Mouse (Mus musculus) CH12.LX (cell line): ENCODE data around the gene Rps6ka2. TPM values are rescaled to one million over a fixed set of nuclear protein-coding genes. Genes with fewer than 3 reads are reported as not detected.
A peak's percentile ranks its signal among the peaks of the same experiment; 100 is the strongest.

Experiments
- DNase-seq: peaks from one replicate; pipeline ENCODE4 v3.0.0-alpha.2; 2013; ENCODE audit errors: extremely low read depth
- H3K27ac ChIP-seq: 2 replicates; pipeline ENCODE4 v1.5.1; 2012; ENCODE audit warnings: low read depth, mild to moderate bottlenecking, control low read depth, moderate library complexity; ENCODE audit not compliant: insufficient read depth
- H3K27me3 ChIP-seq: replicated peaks from 2 replicates; pipeline ENCODE3; 2012; ENCODE audit warnings: inconsistent platforms
- H3K36me3 ChIP-seq, 2 experiments: replicated peaks in 1 of 2; 2 replicates each; pipeline versions ENCODE3 to v1.6.1; 2012; ENCODE audit warnings: inconsistent platforms in 1 of 2, low read length in 1 of 2, mild to moderate bottlenecking in 1 of 2, mixed read lengths in 1 of 2, moderate library complexity in 1 of 2; ENCODE audit not compliant: control insufficient read depth in 1 of 2, insufficient read depth in 1 of 2
- H3K4me1 ChIP-seq, 2 experiments: 2 replicates each; pipeline ENCODE4 v1.6.1; 2012; ENCODE audit warnings: inconsistent platforms in 1 of 2, moderate library complexity in 1 of 2; ENCODE audit not compliant: insufficient read depth in 2 of 2, control insufficient read depth in 1 of 2
- H3K4me2 ChIP-seq: 2 replicates; pipeline ENCODE4 v1.6.1; 2012; ENCODE audit warnings: low read depth, mild to moderate bottlenecking, control low read depth; ENCODE audit not compliant: poor library complexity, insufficient read depth, severe bottlenecking
- H3K4me3 ChIP-seq, 3 experiments: fragments of 150-350 bp in 1 of 3; sonication (generic) in 1 of 3; replicated peaks in 1 of 3; 2 replicates each; pipeline versions ENCODE3 to v1.5.1; 2011 to 2012; ENCODE audit warnings: low read depth in 2 of 3, low read length in 2 of 3, mild to moderate bottlenecking in 2 of 3, moderate library complexity in 2 of 3, control low read depth in 1 of 3, improper control_type of control experiment in 1 of 3, inconsistent platforms in 1 of 3, mixed read lengths in 1 of 3; ENCODE audit not compliant: poor library complexity in 1 of 3
- H3K79me2 ChIP-seq: replicated peaks from 2 replicates; pipeline ENCODE4 v1.6.1; 2012; ENCODE audit warnings: mild to moderate bottlenecking, moderate library complexity; ENCODE audit not compliant: control insufficient read depth, poor library complexity, insufficient read depth, severe bottlenecking; ENCODE audit errors: extremely low read depth
- H3K9ac ChIP-seq: 2 replicates; pipeline ENCODE4 v1.6.1; 2012; ENCODE audit warnings: low read depth, mild to moderate bottlenecking, control low read depth, moderate library complexity; ENCODE audit not compliant: insufficient read depth
- H3K9me3 ChIP-seq: replicated peaks from 2 replicates; pipeline ENCODE3; 2012; ENCODE audit warnings: low read length, inconsistent platforms, mixed read lengths
- CHD1 ChIP-seq: IDR thresholded peaks from 2 replicates; pipeline ENCODE4 v1.6.1; 2012; ENCODE audit warnings: low read depth, low read length, improper control_type of control experiment, inconsistent platforms
- CHD2 ChIP-seq: IDR thresholded peaks from 2 replicates; pipeline ENCODE4 v1.6.1; 2011; ENCODE audit warnings: low read length, improper control_type of control experiment
- CTCF ChIP-seq, 2 experiments: IDR thresholded peaks in 1 of 2; conservative IDR thresholded peaks in 1 of 2; 2 replicates each; pipeline ENCODE4 v1.5.1; 2011 to 2012; ENCODE audit warnings: low read depth in 2 of 2, low read length in 2 of 2, improper control_type of control experiment in 1 of 2, inconsistent platforms in 1 of 2, mild to moderate bottlenecking in 1 of 2, moderate library complexity in 1 of 2
- E2F4 ChIP-seq: IDR thresholded peaks from 2 replicates; pipeline ENCODE4 v1.6.1; 2011; ENCODE audit warnings: low read depth, low read length, improper control_type of control experiment; ENCODE audit not compliant: insufficient replicate concordance
- EP300 ChIP-seq: IDR thresholded peaks from 2 replicates; pipeline ENCODE4 v1.6.1; 2011; ENCODE audit warnings: low read length, improper control_type of control experiment
- ETS1 ChIP-seq: conservative IDR thresholded peaks from 2 replicates; pipeline ENCODE4 v1.6.1; 2012; ENCODE audit warnings: low read depth, mild to moderate bottlenecking, inconsistent platforms, low read length, improper control_type of control experiment, moderate library complexity
- JUN ChIP-seq: IDR thresholded peaks from 2 replicates; pipeline ENCODE4 v1.6.1; 2011; ENCODE audit warnings: low read depth, mild to moderate bottlenecking, low read length, improper control_type of control experiment, moderate library complexity; ENCODE audit not compliant: insufficient read depth
- KAT2A ChIP-seq: IDR thresholded peaks from 2 replicates; pipeline ENCODE4 v1.6.1; 2012; ENCODE audit warnings: low read length, improper control_type of control experiment, inconsistent platforms; ENCODE audit not compliant: insufficient replicate concordance
- MAFK ChIP-seq: IDR thresholded peaks from 2 replicates; pipeline ENCODE4 v1.6.1; 2011; ENCODE audit warnings: low read length, improper control_type of control experiment; ENCODE audit not compliant: insufficient replicate concordance
- MYC ChIP-seq: IDR thresholded peaks from 2 replicates; pipeline ENCODE4 v1.6.1; 2011; ENCODE audit warnings: low read depth, mild to moderate bottlenecking, improper control_type of control experiment, low read length
- NRF1 ChIP-seq: IDR thresholded peaks from 2 replicates; pipeline ENCODE4 v1.6.1; 2014; ENCODE audit warnings: low read depth, mild to moderate bottlenecking, inconsistent platforms, low read length, improper control_type of control experiment, moderate library complexity
- POLR2AphosphoS2 ChIP-seq: IDR thresholded peaks from 2 replicates; pipeline ENCODE4 v1.6.1; 2011; ENCODE audit warnings: low read depth, low read length, improper control_type of control experiment
- RAD21 ChIP-seq: IDR thresholded peaks from 2 replicates; pipeline ENCODE4 v1.6.1; 2011; ENCODE audit warnings: low read depth, mild to moderate bottlenecking, low read length, improper control_type of control experiment, moderate library complexity
- RCOR1 ChIP-seq: conservative IDR thresholded peaks from 2 replicates; pipeline ENCODE4 v1.6.1; 2012; ENCODE audit warnings: low read depth, mild to moderate bottlenecking, inconsistent platforms, low read length, improper control_type of control experiment
- SMC3 ChIP-seq: IDR thresholded peaks from 2 replicates; pipeline ENCODE4 v1.6.1; 2011; ENCODE audit warnings: low read depth, low read length, improper control_type of control experiment
- TBP ChIP-seq: conservative IDR thresholded peaks from 2 replicates; pipeline ENCODE4 v1.6.1; 2011; ENCODE audit warnings: low read depth, low read length, improper control_type of control experiment
- TCF12 ChIP-seq: IDR thresholded peaks from 2 replicates; pipeline ENCODE4 v1.6.1; 2014; ENCODE audit warnings: low read depth, mild to moderate bottlenecking, inconsistent platforms, low read length, improper control_type of control experiment
- USF1 ChIP-seq: IDR thresholded peaks from 2 replicates; pipeline ENCODE4 v1.6.1; 2014; ENCODE audit warnings: low read depth, mild to moderate bottlenecking, inconsistent platforms, low read length, improper control_type of control experiment
- USF2 ChIP-seq: conservative IDR thresholded peaks from 2 replicates; pipeline ENCODE4 v1.6.1; 2011; ENCODE audit warnings: low read depth, low read length, improper control_type of control experiment
- ZC3H11A ChIP-seq: IDR thresholded peaks from 2 replicates; pipeline ENCODE4 v1.6.1; 2012; ENCODE audit warnings: low read depth, mild to moderate bottlenecking, inconsistent platforms, low read length, improper control_type of control experiment
- ZKSCAN1 ChIP-seq: IDR thresholded peaks from 2 replicates; pipeline ENCODE4 v1.6.1; 2012; ENCODE audit warnings: low read depth, inconsistent platforms, low read length, improper control_type of control experiment, borderline replicate concordance
- ZNF384 ChIP-seq: IDR thresholded peaks from 2 replicates; pipeline ENCODE4 v1.6.1; 2012; ENCODE audit warnings: low read depth, low read length, improper control_type of control experiment, inconsistent platforms
- dilution Hi-C: fragments of 300-500 bp; cut with MboI; formaldehyde crosslinking; loops from 2 replicates; pipeline ENCODE4 v1.14.3; 2020; ENCODE audit warnings: low sequenced_read_pairs; ENCODE audit not compliant: extremely low pct_unique_long_range_greater_than_20kb, extremely low pct_ligation_motif_present
- in situ Hi-C: fragments of 300-500 bp; cut with MboI; formaldehyde crosslinking; loops from 3 replicates; pipeline ENCODE4 v1.14.3; 2019; ENCODE audit warnings: low sequenced_read_pairs, low pct_ligation_motif_present, low pct_unique_long_range_greater_than_20kb, mixed read lengths
- polyA plus RNA-seq: library from polyadenylated mRNA; unstranded; fragments of >175 nt; gene quantifications from 2 replicates; pipeline ENCODE4 v1.2.1, GENCODE M21; 2012; ENCODE audit warnings: low read depth; ENCODE audit not compliant: insufficient read length
- total RNA-seq, 2 experiments: library from RNA; depleted of rRNA; stranded (reverse); fragments of 300-350 nt in 1 of 2; fragments of >200 nt in 1 of 2; gene quantifications; 2 replicates each; pipeline ENCODE4 v1.2.3; 2012 to 2014

Rps6ka2 gene
- total and polyA plus RNA-seq, 3 experiments, result 0.64 to 1.4 (median 0.91) TPM

DNA sequence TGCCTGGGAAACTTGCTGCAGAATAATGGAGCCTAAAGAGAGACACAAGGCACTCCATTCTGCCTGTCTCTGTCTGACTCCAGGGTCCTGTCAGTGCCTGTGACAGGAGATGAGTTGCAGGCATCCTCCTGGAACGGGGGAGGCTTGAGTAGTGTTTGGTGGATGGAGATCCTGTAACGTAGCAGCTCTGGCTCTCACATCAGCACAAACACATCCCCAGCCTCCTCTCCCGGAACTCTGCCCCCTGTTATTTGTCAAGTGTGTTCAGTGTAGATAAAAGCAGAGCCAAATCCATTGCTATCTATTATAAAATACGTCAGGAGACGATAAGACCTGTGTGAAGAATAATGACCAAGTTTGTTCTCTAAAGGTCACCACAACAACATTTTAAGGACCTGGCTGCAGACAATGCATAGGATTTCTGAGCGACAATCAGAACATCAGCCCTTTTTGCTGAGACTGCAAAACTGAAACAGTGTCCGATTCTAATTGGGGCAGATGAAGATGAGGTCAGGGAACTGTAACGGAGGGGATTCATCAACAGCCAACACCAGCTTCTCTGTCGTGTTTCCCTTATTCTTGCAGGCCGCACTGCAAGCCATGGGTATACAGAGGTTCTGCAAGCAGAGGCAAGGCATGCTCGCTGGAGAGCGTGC, 99.4 kb downstream of the Rps6ka2 start:
- DNase-seq, result no peak
- in situ Hi-C loops, result no loop called here
- H3K36me3 ChIP-seq, result no peaks in the 10 kb centered on the region
- dilution Hi-C loops, result no loop called here
- H3K4me1 ChIP-seq, result 0 out of 4 replicates have a peak, but pooled peaks cover 0 to 2% of the 10 kb centered on the region in 2 experiments
- H3K4me3 ChIP-seq, result no peak overlapping the region
- H3K27me3 ChIP-seq, result no peaks in the 10 kb centered on the region
- TF ChIP-seq MAFK, result peak; percentile 59; the same call in 1 of the 2 replicates
- TF ChIP-seq USF1, result no peak
- no peak for TF ChIP-seq ZNF384
- TF ChIP-seq CHD2, result no peak
- TF ChIP-seq TBP, result no peak
- TF ChIP-seq ZKSCAN1, result no peak
- TF ChIP-seq POLR2AphosphoS2, result no peak
- TF ChIP-seq, all 38 proteins: peak for 1
- H3K9me3 ChIP-seq, result no peaks in the 10 kb centered on the region
- no peak overlapping the region for H3K9ac ChIP-seq
- no peaks in the 10 kb centered on the region for H3K79me2 ChIP-seq
- no peak overlapping the region for H3K27ac ChIP-seq
- no peak overlapping the region for H3K4me2 ChIP-seq

DNA sequence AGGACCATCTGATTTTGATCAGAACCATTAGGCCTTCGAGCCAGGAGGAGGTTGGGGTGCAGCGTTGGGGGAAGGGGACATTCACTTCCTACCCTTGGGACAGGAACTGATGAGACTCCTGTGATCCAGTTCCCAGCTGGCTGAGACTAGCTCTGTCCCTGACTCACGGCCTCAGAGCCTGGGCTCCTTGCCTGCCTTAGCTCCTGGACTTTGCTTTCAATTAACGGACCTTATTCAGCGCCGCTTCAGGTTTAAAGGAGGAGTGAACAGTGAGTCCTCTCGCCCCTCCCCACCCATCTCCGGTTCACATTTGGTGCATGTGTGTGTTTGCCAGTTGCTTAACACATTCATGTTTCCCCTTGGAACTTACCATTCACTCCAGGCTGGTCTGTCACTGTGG, 100.6 kb downstream of the Rps6ka2 start:
- TF ChIP-seq TCF12, result no peak
- TF ChIP-seq USF1, result no peak
- no peak for TF ChIP-seq MYC
- no peak for TF ChIP-seq KAT2A

DNA sequence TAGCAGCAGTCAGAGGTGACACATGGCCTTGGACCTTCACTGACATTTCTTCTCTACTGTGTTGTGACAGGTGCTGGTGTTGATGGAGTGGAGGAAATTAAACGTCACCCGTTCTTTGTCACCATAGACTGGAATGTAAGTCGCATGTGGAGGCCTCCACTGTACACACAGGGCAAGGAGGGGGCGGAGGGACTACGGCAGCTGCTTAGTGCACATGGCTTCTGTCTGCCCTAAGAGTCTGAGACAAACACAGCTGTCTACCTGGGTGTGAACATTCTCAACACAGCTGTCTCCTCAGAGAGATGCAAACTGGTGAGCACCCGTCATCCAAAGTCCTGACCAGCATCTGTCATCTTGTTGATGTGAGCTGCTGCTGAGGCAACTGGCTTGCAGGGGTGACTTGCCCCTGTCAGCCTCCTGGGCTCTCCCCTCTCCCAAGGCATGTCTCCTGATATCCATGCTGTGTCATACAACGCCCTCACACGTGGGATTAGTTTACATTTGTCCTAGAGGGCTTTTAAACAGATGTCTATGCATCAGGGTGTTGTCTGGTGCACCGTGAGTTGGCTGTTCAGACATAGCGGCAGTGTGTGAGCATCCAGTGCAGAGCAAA, 101.7 kb downstream of the Rps6ka2 start:
- H3K27me3 ChIP-seq, result no peaks in the 10 kb centered on the region
- H3K9me3 ChIP-seq, result no peaks in the 10 kb centered on the region
- no peak overlapping the region for H3K27ac ChIP-seq
- no peak overlapping the region for H3K4me2 ChIP-seq
- no peaks in the 10 kb centered on the region for H3K79me2 ChIP-seq
- in situ Hi-C loops, result no loop called here
- H3K9ac ChIP-seq, result no peak overlapping the region
- no peak for DNase-seq
- dilution Hi-C loops, result no loop called here
- H3K4me1 ChIP-seq, result no peaks in the 10 kb centered on the region
- TF ChIP-seq MAFK, result no peak
- TF ChIP-seq ZKSCAN1, result no peak
- TF ChIP-seq E2F4, result no peak
- no peak for TF ChIP-seq CTCF (conservative IDR thresholded peaks at IDR 0.05 in 1 of 2, IDR thresholded peaks at IDR 0.05 in 1 of 2; ENCODE audit: low read depth in 2 of 2, low read length in 2 of 2)
- no peak for TF ChIP-seq RCOR1
- TF ChIP-seq RAD21, result no peak
- no peak for TF ChIP-seq CHD1
- TF ChIP-seq JUN, result no peak
- no peak for TF ChIP-seq USF2
- no peak for TF ChIP-seq ZC3H11A
- no peak for TF ChIP-seq SMC3
- TF ChIP-seq NRF1, result no peak
- TF ChIP-seq ETS1, result no peak
- TF ChIP-seq EP300, result no peak
- no peak overlapping the region for H3K4me3 ChIP-seq
- no peaks in the 10 kb centered on the region for H3K36me3 ChIP-seq

More for the DNA sequence above, 100.6 kb downstream of the Rps6ka2 start:
- Histone ChIP-seq H3K27me3 (no peaks in the 10 kb centered on the region), H3K9me3 (no peaks in the 10 kb centered on the region), H3K4me3 (no peak overlapping the region), H3K9ac (no peak overlapping the region), H3K4me2 (no peak overlapping the region), H3K4me1 (no peaks in the 10 kb centered on the region), H3K36me3 (no peaks in the 10 kb centered on the region), H3K27ac (no peak overlapping the region), H3K79me2 (no peaks in the 10 kb centered on the region)
- DNase-seq, result no peak
- in situ Hi-C loops, result no loop called here
- dilution Hi-C loops, result no loop called here
